Mouse (Mus musculus): ENCODE measurements at regions not wholly inside any gene's neighbourhood (a gene's known extent, or its start where the extent isn't known, plus 50 kb on each side); places are given as distances from the start of the nearest gene placed in this dataset.
A peak's percentile ranks its signal among the peaks of the same experiment; 100 is the strongest.

GRCm38 (mm10) chr8:10860810-10861209 lies 147.4 kb downstream of the Irs2 start:
- Histone ChIP-seq H3K4me3 (replicated peaks) (no peak overlapping the region), H3K9me3 (no peaks in the 10 kb centered on the region), H3K4me2 (no peak overlapping the region), H3K27me3 (peaks cover 7% of the 10 kb centered on the region; the same call in 1 of the 2 replicates), H3K4me1 (peaks cover 17% of the 10 kb centered on the region), H3K36me3 (replicated peaks) (no peaks in the 10 kb centered on the region), H3K9ac (no peak overlapping the region), H3K27ac (no peak overlapping the region)
- no peak for ATAC-seq (ENCODE audit: low FRiP score)
- WGBS = 83% methylated on average over 4 of the region's 4 CpGs

GRCm38 (mm10) chr8:10857874-10858273 lies 150.4 kb downstream of the Irs2 start:
- Histone ChIP-seq H3K9ac (no peak overlapping the region), H3K36me3 (replicated peaks) (no peaks in the 10 kb centered on the region), H3K27me3 (peaks cover 7% of the 10 kb centered on the region; the same call in 1 of the 2 replicates), H3K4me3 (replicated peaks) (no peak overlapping the region), H3K27ac (no peak overlapping the region), H3K9me3 (no peaks in the 10 kb centered on the region), H3K4me2 (no peak overlapping the region), H3K4me1 (peaks cover 8% of the 10 kb centered on the region; the same call in 1 of the 2 replicates)
- WGBS = 92% methylated on average over 3 of the region's 3 CpGs
- ATAC-seq (ENCODE audit: low FRiP score) = no peak

GRCm38 (mm10) chr8:10856996-10857720 lies 151.1 kb downstream of the Irs2 start:
- ATAC-seq (ENCODE audit: low FRiP score) = no peak
- Histone ChIP-seq H3K4me1 (peaks cover 8% of the 10 kb centered on the region; the same call in 1 of the 2 replicates), H3K9ac (no peak overlapping the region), H3K27me3 (peaks cover 6% of the 10 kb centered on the region; the same call in 1 of the 2 replicates), H3K4me3 (replicated peaks) (no peak overlapping the region), H3K36me3 (replicated peaks) (no peaks in the 10 kb centered on the region), H3K9me3 (no peaks in the 10 kb centered on the region), H3K4me2 (no peak overlapping the region), H3K27ac (no peak overlapping the region)
- whole genome bisulfite sequencing = 59% methylated on average over 15 of the region's 15 CpGs

- ATAC-seq (ENCODE audit: low FRiP score) = no peak
- no peak overlapping the region for H3K4me3 ChIP-seq (replicated peaks)
- no peaks in the 10 kb centered on the region for H3K27me3 ChIP-seq
- 91% methylated on average over 3 of the region's 3 CpGs for WGBS
- H3K36me3 ChIP-seq (replicated peaks) = no peaks in the 10 kb centered on the region
- H3K27ac ChIP-seq = no peak overlapping the region
- no peak overlapping the region for H3K4me2 ChIP-seq
- peaks cover 8% of the 10 kb centered on the region; the same call in 1 of the 2 replicates for H3K4me1 ChIP-seq
- H3K9me3 ChIP-seq = no peaks in the 10 kb centered on the region
- H3K9ac ChIP-seq = no peak overlapping the region
Observed at GRCm38 (mm10) chr8:10855696-10856095, 152.6 kb downstream of the Irs2 start.

- no peak overlapping the region for H3K9ac ChIP-seq
Observed at GRCm38 (mm10) chr8:10855131-10855530, 153.1 kb downstream of the Irs2 start.

GRCm38 (mm10) chr8:10854600-10854999 lies 153.7 kb downstream of the Irs2 start:
- Histone ChIP-seq H3K9ac (no peak overlapping the region), H3K9me3 (no peaks in the 10 kb centered on the region), H3K27ac (no peak overlapping the region), H3K36me3 (replicated peaks) (no peaks in the 10 kb centered on the region), H3K4me2 (no peak overlapping the region), H3K27me3 (no peaks in the 10 kb centered on the region), H3K4me3 (replicated peaks) (no peak overlapping the region), H3K4me1 (peaks cover 8% of the 10 kb centered on the region; the same call in 1 of the 2 replicates)
- ATAC-seq (ENCODE audit: low FRiP score) = no peak
- WGBS = 57% methylated on average over 6 of the region's 6 CpGs

More at GRCm38 (mm10) chr8:10855131-10855530, 153.1 kb downstream of the Irs2 start:
- no peak for ATAC-seq (ENCODE audit: low FRiP score)
- H3K9me3 ChIP-seq = no peaks in the 10 kb centered on the region
- H3K27me3 ChIP-seq = no peaks in the 10 kb centered on the region
- H3K27ac ChIP-seq = no peak overlapping the region
- 76% methylated on average over 4 of the region's 4 CpGs for WGBS
- no peaks in the 10 kb centered on the region for H3K36me3 ChIP-seq (replicated peaks)
- H3K4me2 ChIP-seq = no peak overlapping the region
- no peak overlapping the region for H3K4me3 ChIP-seq (replicated peaks)
- H3K4me1 ChIP-seq = peaks cover 8% of the 10 kb centered on the region; the same call in 1 of the 2 replicates

GRCm38 (mm10) chr8:10853901-10854300 lies 154.4 kb downstream of the Irs2 start:
- Histone ChIP-seq H3K4me3 (replicated peaks) (no peak overlapping the region), H3K36me3 (replicated peaks) (no peaks in the 10 kb centered on the region), H3K4me1 (peaks cover 8% of the 10 kb centered on the region; the same call in 1 of the 2 replicates), H3K9me3 (no peaks in the 10 kb centered on the region), H3K9ac (no peak overlapping the region), H3K27ac (no peak overlapping the region), H3K4me2 (no peak overlapping the region), H3K27me3 (no peaks in the 10 kb centered on the region)
- 84% methylated on average over 5 of the region's 5 CpGs for WGBS
- no peak for ATAC-seq (ENCODE audit: low FRiP score)

GRCm38 (mm10) chr8:10849916-10850315 lies 158.3 kb downstream of the Irs2 start:
- no peak overlapping the region for H3K27ac ChIP-seq
- no peak overlapping the region for H3K4me2 ChIP-seq
- H3K9ac ChIP-seq = no peak overlapping the region
- 91% methylated on average over 7 of the region's 7 CpGs for WGBS
- no peaks in the 10 kb centered on the region for H3K4me1 ChIP-seq
- H3K36me3 ChIP-seq (replicated peaks) = no peaks in the 10 kb centered on the region
- H3K4me3 ChIP-seq (replicated peaks) = no peak overlapping the region
- no peak for ATAC-seq (ENCODE audit: low FRiP score)
- no peaks in the 10 kb centered on the region for H3K9me3 ChIP-seq
- H3K27me3 ChIP-seq = 0 out of 2 replicates have a peak, but pooled peaks cover 5% of the 10 kb centered on the region

GRCm38 (mm10) chr8:10845607-10846006 lies 162.7 kb downstream of the Irs2 start:
- Histone ChIP-seq H3K4me3 (replicated peaks) (no peak overlapping the region), H3K27ac (no peak overlapping the region), H3K4me1 (no peaks in the 10 kb centered on the region), H3K36me3 (replicated peaks) (no peaks in the 10 kb centered on the region), H3K9ac (no peak overlapping the region; the same call in 1 of the 2 replicates), H3K9me3 (no peaks in the 10 kb centered on the region), H3K4me2 (no peak overlapping the region), H3K27me3 (0 out of 2 replicates have a peak, but pooled peaks cover 10% of the 10 kb centered on the region)
- WGBS = 67% methylated on average over 6 of the region's 6 CpGs
- no peak for ATAC-seq (ENCODE audit: low FRiP score)

GRCm38 (mm10) chr8:10840853-10841531 lies 167.3 kb downstream of the Irs2 start:
- H3K4me3 ChIP-seq (replicated peaks) = no peak overlapping the region
- no peak overlapping the region for H3K9ac ChIP-seq
- H3K27ac ChIP-seq = no peak overlapping the region
- H3K4me1 ChIP-seq = no peaks in the 10 kb centered on the region
- H3K4me2 ChIP-seq = no peak overlapping the region
- no peaks in the 10 kb centered on the region for H3K9me3 ChIP-seq
- 94% methylated on average over 12 of the region's 12 CpGs for WGBS
- H3K36me3 ChIP-seq (replicated peaks) = no peaks in the 10 kb centered on the region
- 0 out of 2 replicates have a peak, but pooled peaks cover 5% of the 10 kb centered on the region for H3K27me3 ChIP-seq
- ATAC-seq (ENCODE audit: low FRiP score) = no peak

- no peak overlapping the region for H3K27ac ChIP-seq
- 0 out of 2 replicates have a peak, but pooled peaks cover 9% of the 10 kb centered on the region for H3K27me3 ChIP-seq
- 63% methylated on average over 1 of the region's 1 CpGs for WGBS
- H3K9me3 ChIP-seq = no peaks in the 10 kb centered on the region
- H3K36me3 ChIP-seq (replicated peaks) = no peaks in the 10 kb centered on the region
- H3K4me3 ChIP-seq (replicated peaks) = no peak overlapping the region
- no peak overlapping the region for H3K9ac ChIP-seq
- H3K4me2 ChIP-seq = no peak overlapping the region
- H3K4me1 ChIP-seq = no peaks in the 10 kb centered on the region
- peak; percentile 57; the same call in 1 of the 2 replicates for ATAC-seq (ENCODE audit: low FRiP score)
Observed at GRCm38 (mm10) chr8:10840044-10840443, 168.2 kb downstream of the Irs2 start.

- Histone ChIP-seq H3K9ac (no peak overlapping the region), H3K9me3 (no peaks in the 10 kb centered on the region), H3K27me3 (0 out of 2 replicates have a peak, but pooled peaks cover 4% of the 10 kb centered on the region), H3K4me1 (peaks cover 5% of the 10 kb centered on the region; the same call in 1 of the 2 replicates), H3K4me2 (no peak overlapping the region), H3K36me3 (replicated peaks) (no peaks in the 10 kb centered on the region), H3K4me3 (replicated peaks) (no peak overlapping the region), H3K27ac (no peak overlapping the region)
- no peak for ATAC-seq (ENCODE audit: low FRiP score)
- WGBS = 90% methylated on average over 6 of the region's 6 CpGs
Observed at GRCm38 (mm10) chr8:10835054-10835453, 173.2 kb downstream of the Irs2 start.
